Mouse (Mus musculus) heart, postnatal 0 days (tissue): ENCODE results near the gene Pabpn1l. TPM values are rescaled to one million over a fixed set of nuclear protein-coding genes. Genes with fewer than 3 reads are reported as not detected.

Experiments
- ATAC-seq: fragments of 200-750 bp; cut with Nextera tagmentation; 2 replicates; pipeline ENCODE4 v1.8.0; 2017; ENCODE audit warnings: low read depth, moderate number of reproducible peaks, moderate library complexity; ENCODE audit not compliant: insufficient read depth
- DNase-seq: peaks from one replicate; pipeline ENCODE4 v3.0.0-alpha.2; 2016; ENCODE audit warnings: low spot score
- H3K27ac ChIP-seq: fragments of 300-500 bp; sonication (generic); 2 replicates; pipeline ENCODE4 v1.5.1; 2014; ENCODE audit warnings: low read depth, mild to moderate bottlenecking
- H3K27me3 ChIP-seq: fragments of 300-500 bp; sonication (generic); 2 replicates; pipeline ENCODE4 v1.6.1; 2014; ENCODE audit warnings: low read length, mixed read lengths; ENCODE audit not compliant: control insufficient read depth, insufficient read depth
- H3K36me3 ChIP-seq: fragments of 300-500 bp; sonication (generic); replicated peaks from 2 replicates; pipeline ENCODE4 v1.6.1; 2014; ENCODE audit warnings: low read length, mixed read lengths; ENCODE audit not compliant: control insufficient read depth, insufficient read depth
- H3K4me1 ChIP-seq: fragments of 300-500 bp; sonication (generic); 2 replicates; pipeline ENCODE4 v1.6.1; 2014; ENCODE audit warnings: antibody characterized with exemption; ENCODE audit not compliant: control insufficient read depth, insufficient read depth
- H3K4me2 ChIP-seq: fragments of 300-500 bp; sonication (generic); 2 replicates; pipeline ENCODE4 v1.6.1; 2014; ENCODE audit warnings: low read depth, mild to moderate bottlenecking, low read length, moderate library complexity
- H3K4me3 ChIP-seq: fragments of 300-500 bp; sonication (generic); 2 replicates; pipeline ENCODE4 v1.5.1; 2014; ENCODE audit warnings: low read depth, low read length
- H3K9ac ChIP-seq: fragments of 300-500 bp; sonication (generic); replicated peaks from 2 replicates; pipeline ENCODE4 v1.6.1; 2014; ENCODE audit warnings: low read depth, low read length, mixed read lengths
- H3K9me3 ChIP-seq: fragments of 300-500 bp; sonication (generic); replicated peaks from 2 replicates; pipeline ENCODE4 v1.6.1; 2016; ENCODE audit warnings: low read length; ENCODE audit not compliant: control insufficient read depth
- CTCF ChIP-seq: IDR thresholded peaks from 2 replicates; pipeline ENCODE4 v1.5.1; 2016; ENCODE audit warnings: antibody characterized with exemption, control low read depth, low read depth
- EP300 ChIP-seq: IDR thresholded peaks from 2 replicates; pipeline ENCODE4 v1.6.1; 2016; ENCODE audit warnings: antibody characterized with exemption, low read depth
- WGBS: fragments of 180-500 bp; shearing (Covaris S2); extraction: QIAGEN DNeasy Blood & Tissue Kit; methylation state at CpG from one replicate; pipeline ENCODE4 v1.1.7; 2014; 5-methylcytosine and 5-hydroxymethylcytosine counted together
- polyA plus RNA-seq: library from polyadenylated mRNA; unstranded; fragments of >200 nt; fragmentation: Nextera tagmentation; extraction: Ambion mirVana; gene quantifications from 2 replicates; pipeline ENCODE4 v1.2.1, GENCODE M21; 2015
- total RNA-seq: library from RNA; depleted of rRNA; stranded (reverse); fragments of >200 nt; gene quantifications from 2 replicates; pipeline ENCODE4 v1.2.3, GENCODE M21; 2014; ENCODE audit warnings: low replicate concordance

The Pabpn1l gene
- total and polyA plus RNA-seq, 2 experiments from 2014 or later = not detected

- Histone ChIP-seq H3K4me3 (no peak overlapping the region), H3K4me2 (no peak overlapping the region), H3K9me3 (no peaks in the 10 kb centered on the region), H3K36me3 (no peaks in the 10 kb centered on the region), H3K27ac (no peak overlapping the region), H3K9ac (no peak overlapping the region), H3K4me1 (peaks cover 58% of the 10 kb centered on the region), H3K27me3 (no peaks in the 10 kb centered on the region)
- TF ChIP-seq EP300 (no peak), CTCF (no peak)
- no peak for DNase-seq
- WGBS = 69% methylated on average over 3 of the region's 3 CpGs
- ATAC-seq = no peak
These were observed 40.6 kb upstream of the Pabpn1l start for GRCm38 (mm10) chr8:122663106-122663505.

GRCm38 (mm10) chr8:122661894-122662293 lies 39.4 kb upstream of the Pabpn1l start:
- H3K27me3 ChIP-seq = no peaks in the 10 kb centered on the region
- peaks cover 57% of the 10 kb centered on the region for H3K4me1 ChIP-seq
- 75% methylated on average over 2 of the region's 2 CpGs for WGBS
- no peaks in the 10 kb centered on the region for H3K36me3 ChIP-seq
- TF ChIP-seq EP300 (no peak), CTCF (no peak)
- no peak overlapping the region for H3K4me3 ChIP-seq
- H3K9ac ChIP-seq = no peak overlapping the region
- ATAC-seq (no peak), DNase-seq (no peak)
- no peak overlapping the region for H3K27ac ChIP-seq
- no peak overlapping the region for H3K4me2 ChIP-seq
- no peaks in the 10 kb centered on the region for H3K9me3 ChIP-seq

GRCm38 (mm10) chr8:122661138-122661537 lies 38.6 kb upstream of the Pabpn1l start:
- peak; percentile 64 for DNase-seq
- Histone ChIP-seq H3K4me2 (no peak overlapping the region), H3K4me3 (no peak overlapping the region), H3K27ac (peak overlapping the region; percentile 27; the same call in 1 of the 2 replicates), H3K36me3 (no peaks in the 10 kb centered on the region), H3K9ac (no peak overlapping the region), H3K4me1 (peaks cover 57% of the 10 kb centered on the region), H3K27me3 (no peaks in the 10 kb centered on the region), H3K9me3 (no peaks in the 10 kb centered on the region)
- TF ChIP-seq EP300 (0 out of 2 replicates have a peak, but pooled peaks have one; percentile 28), CTCF (no peak)
- 17% methylated on average over 7 of the region's 7 CpGs for WGBS
- ATAC-seq = peak; percentile 72

GRCm38 (mm10) chr8:122660022-122660421 lies 37.5 kb upstream of the Pabpn1l start:
- no peak overlapping the region for H3K27ac ChIP-seq
- no peaks in the 10 kb centered on the region for H3K36me3 ChIP-seq
- ATAC-seq (no peak), DNase-seq (no peak)
- H3K4me2 ChIP-seq = no peak overlapping the region
- peaks cover 55% of the 10 kb centered on the region for H3K4me1 ChIP-seq
- TF ChIP-seq CTCF (peak; percentile 41), EP300 (no peak)
- H3K9ac ChIP-seq = no peak overlapping the region
- no peaks in the 10 kb centered on the region for H3K27me3 ChIP-seq
- WGBS = 73% methylated on average over 2 of the region's 2 CpGs
- no peak overlapping the region for H3K4me3 ChIP-seq
- H3K9me3 ChIP-seq = no peaks in the 10 kb centered on the region

GRCm38 (mm10) chr8:122658807-122659160 lies 36.2 kb upstream of the Pabpn1l start:
- peaks cover 46% of the 10 kb centered on the region for H3K4me1 ChIP-seq
- 81% methylated on average over 9 of the region's 9 CpGs for WGBS
- no peak for ATAC-seq

GRCm38 (mm10) chr8:122658149-122658806 lies 35.7 kb upstream of the Pabpn1l start:
- no peak for ATAC-seq
- H3K36me3 ChIP-seq = no peaks in the 10 kb centered on the region
- no peak overlapping the region for H3K27ac ChIP-seq
- H3K27me3 ChIP-seq = no peaks in the 10 kb centered on the region
- no peak for TF ChIP-seq CTCF
- WGBS = 75% methylated on average over 10 of the region's 10 CpGs
- no peak overlapping the region for H3K4me2 ChIP-seq
- no peak overlapping the region for H3K9ac ChIP-seq
- no peak for DNase-seq
- peaks cover 45% of the 10 kb centered on the region for H3K4me1 ChIP-seq
- no peaks in the 10 kb centered on the region for H3K9me3 ChIP-seq
- H3K4me3 ChIP-seq = no peak overlapping the region

More at GRCm38 (mm10) chr8:122658807-122659160, 36.2 kb upstream of the Pabpn1l start:
- Histone ChIP-seq H3K36me3 (no peaks in the 10 kb centered on the region), H3K9me3 (no peaks in the 10 kb centered on the region), H3K4me2 (no peak overlapping the region), H3K27me3 (no peaks in the 10 kb centered on the region), H3K27ac (no peak overlapping the region), H3K4me3 (no peak overlapping the region), H3K9ac (no peak overlapping the region)
- no peak for TF ChIP-seq CTCF
- no peak for DNase-seq
